In genomic region chr7:80407712-80408111, GRCm38 (mm10) we compare ENCODE assay signal across 21 mouse cellular contexts. TPM values are rescaled to one million over a fixed set of nuclear protein-coding genes. Genes with fewer than 3 reads are reported as not detected.
DNase-seq lines count a peak whose midpoint lies in the region; ATAC-seq lines count a peak whose summit lies in the region.
"Had no signal": no experiment of that assay in that cellular context is flagged by ENCODE, and none has a peak within 500 bp of the region (broad histone marks: within the 10 kb centered on the region; RNA-seq: fewer than 3 reads in every experiment).

No protein-coding gene starts in this region.

- no peak overlapping the region for H3K27ac ChIP-seq in embryonic facial prominence, embryonic 12.5 days
- H3K27ac ChIP-seq in embryonic facial prominence, embryonic 10.5 days (replicated peaks), result no peak overlapping the region
- H3K27ac ChIP-seq in embryonic facial prominence, embryonic 15.5 days (replicated peaks), result peak overlapping the region; percentile 48; the same call in 1 of the 2 replicates
- no peak overlapping the region; the same call in 1 of the 2 replicates for H3K27ac ChIP-seq in stomach, embryonic 16.5 days (ENCODE audit: low read length)
- H3K27ac ChIP-seq: forebrain, embryonic 15.5 days; heart, embryonic 10.5 days; hindbrain, embryonic 12.5 days had no signal

- no peak overlapping the region for H3K4me2 ChIP-seq in embryonic facial prominence, embryonic 12.5 days (replicated peaks)
- no peak overlapping the region for H3K4me2 ChIP-seq in embryonic facial prominence, embryonic 15.5 days (replicated peaks)
- H3K4me2 ChIP-seq in stomach, embryonic 16.5 days (ENCODE audit: low read depth, low read length), result no peak overlapping the region
- H3K4me2 ChIP-seq: forebrain, embryonic 15.5 days; hindbrain, embryonic 12.5 days had no signal

- no peak overlapping the region for H3K9ac ChIP-seq in embryonic facial prominence, embryonic 12.5 days
- no peak overlapping the region for H3K9ac ChIP-seq in embryonic facial prominence, embryonic 15.5 days
- no peak overlapping the region; the same call in 1 of the 2 replicates for H3K9ac ChIP-seq in stomach, embryonic 16.5 days (ENCODE audit: low read length)
- H3K9ac ChIP-seq: forebrain, embryonic 15.5 days; hindbrain, embryonic 12.5 days had no signal

- H3K4me1 ChIP-seq in embryonic facial prominence, embryonic 12.5 days, result 0 out of 2 replicates have a peak, but pooled peaks cover 7% of the 10 kb centered on the region
- H3K4me1 ChIP-seq in embryonic facial prominence, embryonic 10.5 days, result peaks cover 21% of the 10 kb centered on the region; the same call in 1 of the 2 replicates
- H3K4me1 ChIP-seq in embryonic facial prominence, embryonic 15.5 days, result peaks cover 18% of the 10 kb centered on the region
- peaks cover 18% of the 10 kb centered on the region for H3K4me1 ChIP-seq in stomach, embryonic 16.5 days (ENCODE audit: control insufficient read depth, insufficient read depth, low read length)
- H3K4me1 ChIP-seq: hindbrain, embryonic 12.5 days had no signal

- H3K27me3 ChIP-seq in embryonic facial prominence, embryonic 12.5 days, result peaks cover 8% of the 10 kb centered on the region
- H3K27me3 ChIP-seq in embryonic facial prominence, embryonic 10.5 days (replicated peaks; ENCODE audit: low read depth, poor library complexity, severe bottlenecking), result peaks cover 28% of the 10 kb centered on the region
- H3K27me3 ChIP-seq in embryonic facial prominence, embryonic 15.5 days, result no peaks in the 10 kb centered on the region
- H3K27me3 ChIP-seq in stomach, embryonic 16.5 days (ENCODE audit: control insufficient read depth, insufficient read depth, low read length), result 0 out of 2 replicates have a peak, but pooled peaks cover 5% of the 10 kb centered on the region
- H3K27me3 ChIP-seq: forebrain, embryonic 15.5 days had no signal

- no peak for DNase-seq in embryonic facial prominence, embryonic 10.5 days (ENCODE audit: low spot score)
- peak; percentile 44 for DNase-seq in lung, postnatal 36 days
- no peak for DNase-seq in lung, postnatal 25 days (ENCODE audit: low spot score)
- DNase-seq in left cerebral cortex, adult 18-20 months (ENCODE audit: low spot score in 2 of 2), result no peak
- no peak for DNase-seq in kidney, adult 9 months
- DNase-seq: adrenal gland, adult 8-10 months; adrenal gland, postnatal 36 days; B cell, adult 2 months; cerebellum, adult 2 months; cerebellum, postnatal 10 days; embryo, embryonic 11 days; gastrocnemius, postnatal 10 days; heart, adult 18-20 months had no signal

- no peaks in the 10 kb centered on the region for H3K36me3 ChIP-seq in embryonic facial prominence, embryonic 12.5 days
- H3K36me3 ChIP-seq in embryonic facial prominence, embryonic 10.5 days (replicated peaks), result no peaks in the 10 kb centered on the region
- no peaks in the 10 kb centered on the region for H3K36me3 ChIP-seq in embryonic facial prominence, embryonic 15.5 days
- H3K36me3 ChIP-seq in stomach, embryonic 16.5 days (ENCODE audit: control insufficient read depth, insufficient read depth, low read length), result no peaks in the 10 kb centered on the region
- H3K36me3 ChIP-seq: forebrain, embryonic 15.5 days; G1E; heart, embryonic 10.5 days; hindbrain, embryonic 12.5 days had no signal

- no peaks in the 10 kb centered on the region for H3K9me3 ChIP-seq in embryonic facial prominence, embryonic 12.5 days
- no peaks in the 10 kb centered on the region for H3K9me3 ChIP-seq in embryonic facial prominence, embryonic 10.5 days
- H3K9me3 ChIP-seq in embryonic facial prominence, embryonic 15.5 days (replicated peaks), result no peaks in the 10 kb centered on the region
- no peaks in the 10 kb centered on the region for H3K9me3 ChIP-seq in stomach, embryonic 16.5 days (replicated peaks; ENCODE audit: control insufficient read depth, low read length)
- H3K9me3 ChIP-seq: forebrain, embryonic 15.5 days; G1E; heart, embryonic 10.5 days; hindbrain, embryonic 12.5 days had no signal

- 0 out of 2 replicates have a peak, but pooled peaks have one; percentile 38 for ATAC-seq in embryonic facial prominence, embryonic 12.5 days (ENCODE audit: insufficient number of reproducible peaks, insufficient read depth, low FRiP score, low TSS enrichment)
- ATAC-seq in embryonic facial prominence, embryonic 15.5 days (ENCODE audit: insufficient number of reproducible peaks, low FRiP score, low TSS enrichment, low read depth), result peak; percentile 55; the same call in 1 of the 2 replicates
- peak; percentile 65 for ATAC-seq in stomach, embryonic 16.5 days (ENCODE audit: insufficient read depth, low FRiP score)
- ATAC-seq: CD4-positive, CD25-positive, alpha-beta regulatory T cell, adult 4 months; forebrain, embryonic 15.5 days had no signal

- H3K4me3 ChIP-seq in embryonic facial prominence, embryonic 12.5 days, result no peak overlapping the region
- H3K4me3 ChIP-seq in embryonic facial prominence, embryonic 10.5 days, result no peak overlapping the region
- no peak overlapping the region for H3K4me3 ChIP-seq in embryonic facial prominence, embryonic 15.5 days (replicated peaks)
- no peak overlapping the region for H3K4me3 ChIP-seq in stomach, embryonic 16.5 days (replicated peaks; ENCODE audit: low read length)
- H3K4me3 ChIP-seq: forebrain, embryonic 15.5 days; heart, embryonic 10.5 days; hindbrain, embryonic 12.5 days had no signal

- 68% methylated on average over 9 of the region's 9 CpGs for WGBS in embryonic facial prominence, embryonic 12.5 days
- WGBS in embryonic facial prominence, embryonic 10.5 days, result 69% methylated on average over 9 of the region's 9 CpGs
- WGBS in embryonic facial prominence, embryonic 15.5 days, result 66% methylated on average over 9 of the region's 9 CpGs
- WGBS in stomach, embryonic 16.5 days, result 60% methylated on average over 9 of the region's 9 CpGs

RNA-seq across cellular contexts. Expression of gene Furin, which starts 2.5 kb away (rescaled TPM):
- 9.7 and 10.7 TPM in 2 replicates for polyA plus RNA-seq in embryonic facial prominence, embryonic 12.5 days (2016; fragmentation: Nextera tagmentation; extraction: Ambion mirVana)
- polyA plus RNA-seq in embryonic facial prominence, embryonic 10.5 days (2016; fragmentation: Nextera tagmentation; extraction: Ambion mirVana), result 6.0 and 6.3 TPM in 2 replicates
- 16.0 and 16.7 TPM in 2 replicates for polyA plus RNA-seq in embryonic facial prominence, embryonic 15.5 days (2015; fragmentation: Nextera tagmentation; extraction: Ambion mirVana)
- 8.7 and 9.5 TPM in 2 replicates for polyA plus RNA-seq in stomach, embryonic 16.5 days (2015; fragmentation: Nextera tagmentation; extraction: Ambion mirVana)
- total RNA-seq in left cerebral cortex, adult 18-20 months (2021), result 10 to 100 TPM; 37.1 to 39.9 TPM

RNA-seq across cellular contexts. Expression of gene Fes, which starts 20.0 kb away (rescaled TPM):
- polyA plus RNA-seq in embryonic facial prominence, embryonic 12.5 days (2016; fragmentation: Nextera tagmentation; extraction: Ambion mirVana), result 11.0 and 12.2 TPM in 2 replicates
- polyA plus RNA-seq in embryonic facial prominence, embryonic 10.5 days (2016; fragmentation: Nextera tagmentation; extraction: Ambion mirVana), result 8.2 and 8.4 TPM in 2 replicates
- polyA plus RNA-seq in embryonic facial prominence, embryonic 15.5 days (2015; fragmentation: Nextera tagmentation; extraction: Ambion mirVana), result 16.4 and 16.7 TPM in 2 replicates
- polyA plus RNA-seq in stomach, embryonic 16.5 days (2015; fragmentation: Nextera tagmentation; extraction: Ambion mirVana), result 12.3 and 13.8 TPM in 2 replicates
- 1 to 10 TPM; 4.5 to 5.8 TPM for total RNA-seq in left cerebral cortex, adult 18-20 months (2021)

RNA-seq across cellular contexts. Expression of gene Man2a2, which starts 36.5 kb away (rescaled TPM):
- polyA plus RNA-seq in embryonic facial prominence, embryonic 12.5 days (2016; fragmentation: Nextera tagmentation; extraction: Ambion mirVana), result 31.0 and 31.6 TPM in 2 replicates
- 20.2 and 21.0 TPM in 2 replicates for polyA plus RNA-seq in embryonic facial prominence, embryonic 10.5 days (2016; fragmentation: Nextera tagmentation; extraction: Ambion mirVana)
- 24.8 and 25.2 TPM in 2 replicates for polyA plus RNA-seq in embryonic facial prominence, embryonic 15.5 days (2015; fragmentation: Nextera tagmentation; extraction: Ambion mirVana)
- polyA plus RNA-seq in stomach, embryonic 16.5 days (2015; fragmentation: Nextera tagmentation; extraction: Ambion mirVana), result 13.8 and 14.7 TPM in 2 replicates
- total RNA-seq in left cerebral cortex, adult 18-20 months (2021), result 100 to 1,000 TPM; 147 to 153 TPM
